10 mouse cellular contexts compared by ENCODE assay signal in the genomic region with DNA sequence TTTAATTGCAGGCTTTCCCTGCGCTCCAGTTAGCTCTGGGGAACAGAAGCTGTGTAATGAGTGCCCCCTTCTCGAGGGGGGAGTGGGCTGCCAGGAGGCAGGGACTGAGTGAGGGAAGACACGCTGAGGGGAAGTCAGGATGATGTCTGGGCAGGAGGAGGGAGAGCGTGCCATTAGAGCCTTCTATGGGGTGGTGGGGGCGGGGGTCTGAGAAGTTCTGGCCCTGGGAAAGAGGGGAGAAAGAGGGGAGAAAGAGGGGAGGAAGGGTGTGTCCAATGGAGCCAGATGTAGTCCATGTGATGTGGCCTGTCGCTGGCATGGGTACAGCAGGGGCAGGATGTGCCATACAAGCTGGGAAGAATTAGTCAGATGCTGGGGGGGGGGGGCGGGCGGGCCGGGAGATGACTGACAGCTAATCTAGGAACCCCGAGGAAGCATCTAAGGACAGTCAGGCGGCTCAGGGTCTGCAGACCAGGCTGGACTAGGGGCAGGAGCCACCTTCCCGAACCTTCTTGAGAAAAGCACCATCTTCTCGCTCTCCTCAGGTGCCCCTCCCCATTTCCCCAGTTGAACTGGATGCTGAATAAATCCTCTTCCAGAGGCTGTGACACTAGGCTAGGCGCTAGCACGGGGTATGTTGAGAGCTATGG. TPM values are rescaled to one million over a fixed set of nuclear protein-coding genes. Genes with fewer than 3 reads are reported as not detected.
DNase-seq lines count a peak whose midpoint lies in the region; ATAC-seq lines count a peak whose summit lies in the region.
"Had no signal": no experiment of that assay in that cellular context is flagged by ENCODE, and none has a peak within 500 bp of the region (broad histone marks: within the 10 kb centered on the region; RNA-seq: fewer than 3 reads in every experiment).

No protein-coding gene starts in this region.

- no peak overlapping the region for H3K4me2 ChIP-seq in forebrain, embryonic 11.5 days (ENCODE audit: low read depth, low read length, severe bottlenecking)
- H3K4me2 ChIP-seq in forebrain, embryonic 15.5 days (replicated peaks): no peak overlapping the region
- peak overlapping the region; percentile 28 for H3K4me2 ChIP-seq in limb, embryonic 12.5 days

- no peaks in the 10 kb centered on the region for H3K9me3 ChIP-seq in forebrain, embryonic 11.5 days (ENCODE audit: control insufficient read depth, low read length)
- no peaks in the 10 kb centered on the region for H3K9me3 ChIP-seq in forebrain, embryonic 15.5 days
- H3K9me3 ChIP-seq in embryonic facial prominence, embryonic 10.5 days: no peaks in the 10 kb centered on the region
- no peaks in the 10 kb centered on the region for H3K9me3 ChIP-seq in limb, embryonic 12.5 days

- peaks cover 27% of the 10 kb centered on the region for H3K4me1 ChIP-seq in forebrain, embryonic 11.5 days (replicated peaks; ENCODE audit: control insufficient read depth, insufficient read depth, low read length)
- H3K4me1 ChIP-seq in forebrain, embryonic 15.5 days: peaks cover 35% of the 10 kb centered on the region
- peaks cover 52% of the 10 kb centered on the region for H3K4me1 ChIP-seq in embryonic facial prominence, embryonic 10.5 days
- H3K4me1 ChIP-seq in limb, embryonic 12.5 days (replicated peaks): peaks cover 53% of the 10 kb centered on the region

- H3K36me3 ChIP-seq in forebrain, embryonic 11.5 days (ENCODE audit: control insufficient read depth, insufficient read depth, low read length): no peaks in the 10 kb centered on the region
- H3K36me3 ChIP-seq in forebrain, embryonic 15.5 days: no peaks in the 10 kb centered on the region
- H3K36me3 ChIP-seq in embryonic facial prominence, embryonic 10.5 days (replicated peaks): no peaks in the 10 kb centered on the region
- no peaks in the 10 kb centered on the region for H3K36me3 ChIP-seq in limb, embryonic 12.5 days

- 50% methylated on average over 12 of the region's 15 CpGs for WGBS in forebrain, embryonic 11.5 days
- WGBS in forebrain, embryonic 15.5 days: 41% methylated on average over 13 of the region's 15 CpGs
- WGBS in embryonic facial prominence, embryonic 10.5 days: 38% methylated on average over 13 of the region's 15 CpGs
- whole genome bisulfite sequencing in limb, embryonic 12.5 days: 35% methylated on average over 13 of the region's 15 CpGs

- H3K27ac ChIP-seq in forebrain, embryonic 11.5 days (ENCODE audit: low read depth, low read length): no peak overlapping the region
- H3K27ac ChIP-seq in forebrain, embryonic 15.5 days (replicated peaks): no peak overlapping the region
- H3K27ac ChIP-seq in embryonic facial prominence, embryonic 10.5 days (replicated peaks): peak overlapping the region; percentile 93
- peak overlapping the region; percentile 85 for H3K27ac ChIP-seq in limb, embryonic 12.5 days

- no peaks in the 10 kb centered on the region for H3K27me3 ChIP-seq in forebrain, embryonic 11.5 days (ENCODE audit: control insufficient read depth, insufficient read depth, low read length)
- no peaks in the 10 kb centered on the region for H3K27me3 ChIP-seq in forebrain, embryonic 15.5 days
- no peaks in the 10 kb centered on the region for H3K27me3 ChIP-seq in embryonic facial prominence, embryonic 10.5 days (replicated peaks; ENCODE audit: low read depth, poor library complexity, severe bottlenecking)
- H3K27me3 ChIP-seq in limb, embryonic 12.5 days: no peaks in the 10 kb centered on the region

- H3K4me3 ChIP-seq in forebrain, embryonic 11.5 days (ENCODE audit: low read depth, low read length): no peak overlapping the region
- H3K4me3 ChIP-seq in forebrain, embryonic 15.5 days: no peak overlapping the region
- peak overlapping the region; percentile 20; the same call in 1 of the 2 replicates for H3K4me3 ChIP-seq in embryonic facial prominence, embryonic 10.5 days
- H3K4me3 ChIP-seq in limb, embryonic 12.5 days (replicated peaks): no peak overlapping the region

- intact Hi-C loops in left cerebral cortex, postnatal 4 days (cut with DNase I): no loop called here

- no peak for DNase-seq in forebrain, embryonic 11.5 days (ENCODE audit: low spot score)
- DNase-seq in 3134 (ENCODE audit: extremely low read depth, insufficient read length, low spot score): peak; percentile 84
- DNase-seq in embryonic facial prominence, embryonic 10.5 days (ENCODE audit: low spot score): no peak
- no peak for DNase-seq in embryo, embryonic 10 days (ENCODE audit: low spot score)
- no peak for DNase-seq in left cerebral cortex, postnatal 4 days
- DNase-seq in urinary bladder, adult 18-20 months (ENCODE audit: low spot score in 2 of 2): no peak
- DNase-seq: embryo, embryonic 11 days; kidney, adult 9 months had no signal

- H3K9ac ChIP-seq in forebrain, embryonic 11.5 days (ENCODE audit: low read length): peak overlapping the region; percentile 23; the same call in 1 of the 2 replicates
- no peak overlapping the region; the same call in 1 of the 2 replicates for H3K9ac ChIP-seq in forebrain, embryonic 15.5 days (replicated peaks)
- no peak overlapping the region for H3K9ac ChIP-seq in limb, embryonic 12.5 days (replicated peaks)

- no peak for ATAC-seq in forebrain, embryonic 11.5 days (replicated peaks; ENCODE audit: low FRiP score)
- ATAC-seq in forebrain, embryonic 15.5 days (replicated peaks): no peak
- ATAC-seq in limb, embryonic 12.5 days (ENCODE audit: insufficient number of reproducible peaks, insufficient read depth, low FRiP score, low TSS enrichment, low read depth): no peak

RNA-seq across cellular contexts. Expression of a gene that starts 3.3 kb away (rescaled TPM):
- polyA plus RNA-seq in forebrain, embryonic 11.5 days (2014; fragmentation: Nextera tagmentation; extraction: Ambion mirVana): 19.4 and 20.4 TPM in 2 replicates
- 23.4 and 27.5 TPM in 2 replicates for polyA plus RNA-seq in forebrain, embryonic 15.5 days (2015; fragmentation: Nextera tagmentation; extraction: Ambion mirVana)
- polyA plus RNA-seq in embryonic facial prominence, embryonic 10.5 days (2016; fragmentation: Nextera tagmentation; extraction: Ambion mirVana): 15.2 and 17.9 TPM in 2 replicates
- 51.8 and 56.4 TPM in 2 replicates for polyA plus RNA-seq in limb, embryonic 12.5 days (2016; fragmentation: Nextera tagmentation; extraction: Ambion mirVana)
- 10 to 100 TPM; 35.3 to 37.7 TPM for total RNA-seq in left cerebral cortex, postnatal 4 days (2021)

RNA-seq across cellular contexts. Expression of a gene that starts 19.2 kb away (rescaled TPM):
- polyA plus RNA-seq in forebrain, embryonic 11.5 days (2014; fragmentation: Nextera tagmentation; extraction: Ambion mirVana): 44.4 and 46.2 TPM in 2 replicates
- polyA plus RNA-seq in forebrain, embryonic 15.5 days (2015; fragmentation: Nextera tagmentation; extraction: Ambion mirVana): 50.6 and 55.6 TPM in 2 replicates
- polyA plus RNA-seq in embryonic facial prominence, embryonic 10.5 days (2016; fragmentation: Nextera tagmentation; extraction: Ambion mirVana): 33.6 and 37.4 TPM in 2 replicates
- 37.4 and 38.0 TPM in 2 replicates for polyA plus RNA-seq in limb, embryonic 12.5 days (2016; fragmentation: Nextera tagmentation; extraction: Ambion mirVana)
- total RNA-seq in left cerebral cortex, postnatal 4 days (2021): 10 to 100 TPM; 80.5 to 87.8 TPM

RNA-seq across cellular contexts. Expression of a gene that starts 35.1 kb away (rescaled TPM):
- 0.43 and 1.1 TPM in 2 replicates for polyA plus RNA-seq in forebrain, embryonic 11.5 days (2014; fragmentation: Nextera tagmentation; extraction: Ambion mirVana)
- 0.15 and 0.28 TPM in 2 replicates for polyA plus RNA-seq in forebrain, embryonic 15.5 days (2015; fragmentation: Nextera tagmentation; extraction: Ambion mirVana)
- 4.9 and 5.8 TPM in 2 replicates for polyA plus RNA-seq in embryonic facial prominence, embryonic 10.5 days (2016; fragmentation: Nextera tagmentation; extraction: Ambion mirVana)
- 2.6 and 3.5 TPM in 2 replicates for polyA plus RNA-seq in limb, embryonic 12.5 days (2016; fragmentation: Nextera tagmentation; extraction: Ambion mirVana)
- under 1 TPM in 1 of 2 experiments, not detected in 1; 0.83 TPM for total RNA-seq in left cerebral cortex, postnatal 4 days (2021)

RNA-seq across cellular contexts. Expression of a gene that starts 39.9 kb away (rescaled TPM):
- 89.3 and 96.0 TPM in 2 replicates for polyA plus RNA-seq in forebrain, embryonic 11.5 days (2014; fragmentation: Nextera tagmentation; extraction: Ambion mirVana)
- polyA plus RNA-seq in forebrain, embryonic 15.5 days (2015; fragmentation: Nextera tagmentation; extraction: Ambion mirVana): 169 and 187 TPM in 2 replicates
- 158 and 161 TPM in 2 replicates for polyA plus RNA-seq in embryonic facial prominence, embryonic 10.5 days (2016; fragmentation: Nextera tagmentation; extraction: Ambion mirVana)
- polyA plus RNA-seq in limb, embryonic 12.5 days (2016; fragmentation: Nextera tagmentation; extraction: Ambion mirVana): 134 and 139 TPM in 2 replicates
- 100 to 1,000 TPM; 106 to 120 TPM for total RNA-seq in left cerebral cortex, postnatal 4 days (2021)

RNA-seq across cellular contexts. Expression of a gene that starts 40.5 kb away (rescaled TPM):
- polyA plus RNA-seq in forebrain, embryonic 11.5 days (2014; fragmentation: Nextera tagmentation; extraction: Ambion mirVana): 89.2 and 95.0 TPM in 2 replicates
- 45.8 and 47.6 TPM in 2 replicates for polyA plus RNA-seq in forebrain, embryonic 15.5 days (2015; fragmentation: Nextera tagmentation; extraction: Ambion mirVana)
- polyA plus RNA-seq in embryonic facial prominence, embryonic 10.5 days (2016; fragmentation: Nextera tagmentation; extraction: Ambion mirVana): 68.6 and 77.9 TPM in 2 replicates
- 62.6 and 67.0 TPM in 2 replicates for polyA plus RNA-seq in limb, embryonic 12.5 days (2016; fragmentation: Nextera tagmentation; extraction: Ambion mirVana)
- 100 to 1,000 TPM in 1 of 2 experiments, 10 to 100 TPM in 1; 97.5 to 105 TPM for total RNA-seq in left cerebral cortex, postnatal 4 days (2021)

Comparison
In these comparisons a context has a peak if more than half of its experiments do, and no peak if none do; other contexts are left out.
1. H3K27ac ChIP-seq: peak in embryonic facial prominence, embryonic 10.5 days (single experiment) and limb, embryonic 12.5 days (single experiment); none in forebrain, embryonic 11.5 days (single experiment) and forebrain, embryonic 15.5 days (single experiment).